Mouse (Mus musculus) layer of hippocampus, adult 8-10 months (tissue): Measurements from ENCODE around the gene Slc22a19. TPM values are rescaled to one million over a fixed set of nuclear protein-coding genes. Genes with fewer than 3 reads are reported as not detected.
"Not testable (repeated sequence)": the region's sequence is repeated elsewhere in the genome, so short reads cannot be mapped to it uniquely, and the experiment has no call there.

Source experiments
- DNase-seq, 2 experiments: peaks; one replicate each; pipeline ENCODE4 v3.0.0; 2022; ENCODE audit warnings: low spot score in 2 of 2
- total RNA-seq, 4 experiments: library from RNA; stranded (reverse); gene quantifications; 2 replicates each; pipeline ENCODE4 v1.2.4; 2022

Gene Slc22a19
- total RNA-seq, result not detected

DNA sequence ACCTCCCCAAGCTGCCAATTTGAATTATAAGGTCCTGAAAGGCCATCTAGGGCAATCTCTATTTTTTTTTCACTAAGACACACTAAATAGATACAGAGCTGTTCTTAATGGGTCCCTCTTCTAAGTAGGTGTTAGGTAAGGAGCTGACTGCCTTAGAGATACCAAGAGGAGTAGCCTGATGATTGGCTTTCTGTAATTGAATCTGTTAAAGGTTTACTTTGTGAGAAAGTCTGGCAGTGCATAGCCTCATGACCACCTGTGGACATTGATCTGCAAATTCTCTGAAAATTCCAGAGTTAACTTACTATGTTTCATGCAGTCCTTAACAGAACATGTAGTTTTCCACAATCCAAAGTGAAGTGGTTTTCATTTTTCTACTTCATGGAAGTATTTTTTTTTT lies at the start of gene Slc22a19:
Gene Slc22a19 (minus strand): TSS at position 163 of the 400 bp plus-strand sequence.
- no peak for DNase-seq

DNA sequence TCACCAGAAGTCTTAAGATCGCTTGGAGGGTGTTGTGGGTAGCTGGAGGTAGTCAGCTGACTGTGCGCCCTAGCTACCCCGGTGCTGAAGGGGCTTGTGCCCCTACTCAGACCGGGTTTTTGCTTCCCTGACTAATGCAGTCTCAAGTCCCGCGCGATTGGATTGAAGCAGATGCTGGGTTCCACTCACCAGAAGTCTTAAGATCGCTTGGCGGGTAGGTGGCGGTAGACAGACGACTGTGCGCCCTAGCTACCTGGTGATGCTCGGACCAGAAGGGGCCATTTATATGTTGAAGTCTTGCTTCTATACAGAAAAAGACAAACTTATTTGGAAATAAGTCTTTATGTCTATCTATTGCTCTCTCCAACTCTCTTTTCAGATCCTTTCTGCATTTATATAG lies 42.3 kb upstream of the Slc22a19 start:
- not testable (repeated sequence) for DNase-seq

DNA sequence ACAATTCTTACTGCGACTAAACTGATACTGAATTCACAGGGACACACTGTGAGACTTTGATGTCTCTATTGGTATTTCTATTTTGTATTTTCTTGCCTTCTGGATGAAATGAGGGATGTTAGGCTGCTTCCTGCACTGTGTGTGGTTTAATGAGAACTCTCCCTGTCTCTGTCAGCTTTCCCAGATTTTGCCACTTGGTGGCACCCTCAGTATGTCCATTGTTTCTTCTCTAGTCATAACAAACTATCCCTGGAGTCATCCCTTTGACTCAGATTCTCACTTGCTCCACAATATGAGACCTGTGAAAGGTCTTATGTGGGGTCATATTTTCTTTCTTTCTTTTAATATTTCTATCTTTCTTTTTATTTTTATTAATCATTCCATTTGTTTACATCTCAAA lies 18.4 kb upstream of the Slc22a19 start:
- peak in 1 of 2 experiments; percentile 34 for DNase-seq

DNA sequence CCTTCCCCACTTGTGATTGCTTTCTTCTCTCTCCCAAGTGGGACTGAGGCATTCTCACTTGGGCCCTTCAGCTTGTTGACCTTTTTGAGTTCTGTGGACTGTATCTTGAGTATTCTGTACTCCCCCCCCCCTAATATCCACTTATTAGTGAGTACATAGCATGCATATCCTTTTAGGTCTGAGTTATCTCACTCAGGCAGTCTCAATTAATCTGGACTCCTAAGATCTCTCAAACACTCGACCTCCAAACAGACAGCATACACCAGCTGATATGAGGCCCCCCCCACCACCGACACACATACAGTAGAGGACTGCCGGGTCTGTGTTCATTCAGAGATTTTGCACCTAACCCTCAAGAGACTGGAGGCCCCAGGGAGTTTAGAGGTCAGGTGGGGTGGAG lies 18.0 kb downstream of the Slc22a19 start:
- not testable (repeated sequence) for DNase-seq

DNA sequence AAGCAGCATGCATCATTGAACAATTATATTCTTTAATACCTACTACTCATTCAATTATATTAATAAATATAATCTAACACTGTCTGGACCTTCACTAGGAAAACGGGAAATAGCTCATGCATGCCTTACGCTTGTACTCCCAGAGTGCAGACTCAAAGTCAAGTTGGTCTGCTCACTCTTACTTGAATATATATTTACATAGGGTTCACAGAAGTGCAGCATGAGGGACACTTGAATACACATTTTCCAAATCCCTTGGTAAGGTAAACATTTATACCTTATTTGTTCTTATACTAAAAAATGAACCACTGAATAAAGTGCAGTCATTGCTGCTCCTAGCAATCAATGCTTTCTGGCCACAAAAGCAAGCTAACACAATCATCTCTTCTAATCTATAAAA lies 19.9 kb downstream of the Slc22a19 start:
- no peak for DNase-seq

DNA sequence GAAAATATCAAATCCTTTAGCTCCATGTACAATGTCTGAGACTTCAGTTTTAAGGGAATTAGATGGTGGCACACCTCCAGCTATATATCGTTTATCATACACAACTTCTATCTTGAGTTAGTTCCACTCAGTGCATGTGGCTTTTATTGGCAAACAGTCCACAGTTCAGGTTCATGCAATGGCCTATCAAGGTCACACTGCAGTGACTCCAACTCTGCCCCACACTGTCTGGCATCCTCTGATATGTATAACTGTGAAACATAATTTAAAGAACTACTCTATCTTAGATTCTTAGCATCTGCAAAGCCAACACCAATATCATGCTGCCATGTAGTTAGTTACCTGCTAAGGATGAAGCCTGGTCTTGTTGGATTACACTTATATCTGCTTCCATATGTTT lies 23.1 kb downstream of the Slc22a19 start:
- DNase-seq, result no peak

DNA sequence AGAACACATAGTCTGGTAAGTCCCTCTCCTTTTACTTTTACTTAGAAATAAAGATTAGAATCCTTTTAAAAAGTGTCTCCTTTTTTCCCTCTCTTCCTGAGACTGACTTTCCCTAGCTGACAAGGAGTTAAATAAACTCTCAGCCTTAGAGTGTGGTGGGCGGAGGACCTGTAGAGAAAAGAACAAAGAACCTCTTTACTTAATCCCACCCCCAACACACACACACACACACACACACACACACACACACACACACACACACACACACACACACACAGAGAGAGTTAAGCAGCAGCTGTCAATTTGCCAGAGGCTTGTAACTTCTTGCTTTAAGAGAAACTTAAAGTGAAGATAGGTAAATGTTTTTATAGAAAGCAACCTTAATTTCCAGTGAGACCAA lies 39.1 kb downstream of the Slc22a19 start:
- no peak for DNase-seq

DNA sequence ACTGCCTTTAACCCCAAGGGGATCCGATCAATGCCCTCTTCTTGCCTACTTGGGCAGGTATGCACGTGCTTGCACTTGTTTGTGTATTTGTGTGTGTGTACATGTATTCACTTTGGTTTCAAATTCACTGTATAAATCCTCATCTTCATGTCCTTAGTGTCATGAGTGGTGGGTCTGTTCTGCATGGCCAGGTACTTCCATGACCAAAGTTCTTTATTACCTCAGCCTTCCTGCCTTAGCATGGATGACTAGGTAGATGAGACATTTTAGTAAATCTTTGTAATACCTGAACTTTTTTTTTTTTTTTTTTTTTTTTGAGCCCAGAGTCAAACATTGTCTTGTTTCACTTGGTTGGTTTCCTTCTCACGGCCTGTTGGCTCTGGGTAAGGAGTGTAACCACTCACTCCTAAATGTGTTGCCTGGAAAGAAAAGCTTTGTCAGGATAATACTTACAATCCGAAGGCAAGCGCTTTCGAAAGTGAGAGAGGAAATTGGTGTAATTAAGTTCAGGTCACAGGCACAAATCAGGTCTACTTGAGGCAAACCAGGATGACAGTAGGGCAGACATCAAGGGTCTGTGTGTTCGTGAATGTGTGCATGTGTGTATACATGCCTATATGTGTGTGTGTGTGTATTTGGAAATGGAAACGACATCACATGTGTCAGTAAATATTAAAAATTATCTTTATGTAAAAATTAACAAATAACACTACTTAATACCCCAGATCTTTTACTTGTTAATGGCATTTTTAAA lies 62.0 kb downstream of the Slc22a19 start:
- no peak for DNase-seq

DNA sequence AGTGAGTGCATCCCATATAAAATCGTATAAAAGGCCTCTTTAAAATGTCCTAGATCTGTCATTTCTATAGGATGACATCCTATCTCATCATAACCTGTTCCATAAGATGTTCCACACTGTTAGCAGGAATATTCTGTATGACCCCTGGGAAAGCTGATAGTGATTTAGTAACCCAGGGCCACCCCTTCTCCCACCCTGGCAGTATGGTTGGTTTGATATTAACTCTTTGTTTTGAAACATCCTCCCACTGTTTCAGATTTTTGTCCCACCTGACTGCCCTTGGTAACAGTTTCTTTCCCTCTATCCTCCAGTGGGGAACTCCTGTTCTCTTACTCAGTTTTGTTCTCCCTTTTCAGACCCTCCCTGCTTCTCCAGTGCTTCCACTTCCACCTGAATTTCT lies 77.3 kb downstream of the Slc22a19 start:
- DNase-seq, result no peak

DNA sequence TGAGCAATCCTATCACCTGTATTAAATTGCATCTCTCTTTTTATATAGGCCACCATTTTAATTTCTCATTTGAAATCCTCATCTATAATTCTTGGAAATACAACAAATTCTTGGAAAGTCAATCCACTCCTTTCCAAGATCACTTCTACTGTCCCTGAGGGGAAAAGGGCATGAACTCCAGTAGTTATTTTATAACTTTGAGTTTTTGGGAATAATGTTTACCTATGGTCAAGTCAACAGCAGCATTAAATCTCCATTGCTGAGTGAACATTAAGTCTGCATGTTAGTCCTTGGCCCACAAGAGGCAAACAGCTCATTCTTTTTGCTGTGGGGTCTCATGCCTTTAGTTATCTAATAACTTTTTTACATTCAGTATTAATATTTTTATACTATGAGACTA lies 78.1 kb downstream of the Slc22a19 start:
- DNase-seq, result no peak

Other genes with a start within 250 kb of the Slc22a19 start
- gene Rtn3, start 228.0 kb downstream of the Slc22a19 start, total RNA-seq, result 100 to 1,000 TPM; 723 to 801 (median 747) TPM
- gene Atl3, start 217.3 kb downstream of the Slc22a19 start, total RNA-seq, result 10 to 100 TPM; 24.8 to 27.1 (median 26.2) TPM
- 10 to 100 TPM; 40.1 to 48.2 (median 43.3) TPM for gene Pla2g16, start 153.9 kb downstream of the Slc22a19 start, total RNA-seq
- gene Lgals12, start 104.1 kb downstream of the Slc22a19 start, total RNA-seq, result under 1 TPM; 0.22 to 0.63 (median 0.38) TPM
- gene Hrasls5, start 98.8 kb downstream of the Slc22a19 start, total RNA-seq, result under 1 TPM in 1 of 4 experiments, not detected in 3; 0.55 TPM
- not detected for gene Slc22a26, start 91.4 kb upstream of the Slc22a19 start, total RNA-seq